Mouse (Mus musculus) cerebellum, adult 2 months (tissue): ENCODE measurements around the gene Col6a6. TPM values are rescaled to one million over a fixed set of nuclear protein-coding genes. Genes with fewer than 3 reads are reported as not detected.

ENCODE experiments used
- DNase-seq, 2 experiments: peaks; one replicate each; pipeline ENCODE4 v3.0.0; 2021
- H3K27ac ChIP-seq: fragments of 200-500 bp; 2 replicates; pipeline ENCODE4 v1.5.1; 2012; ENCODE audit warnings: low read length, control low read depth, inconsistent platforms; ENCODE audit not compliant: insufficient read depth
- H3K27me3 ChIP-seq: fragments of 200-500 bp; 2 replicates; pipeline ENCODE4 v1.6.1; 2012; ENCODE audit warnings: inconsistent platforms, mild to moderate bottlenecking, low read length, moderate library complexity; ENCODE audit not compliant: control insufficient read depth, insufficient read depth
- H3K4me1 ChIP-seq: fragments of 200-500 bp; 2 replicates; pipeline ENCODE4 v1.6.1; 2011; ENCODE audit warnings: low read length; ENCODE audit not compliant: control insufficient read depth, insufficient read depth
- H3K4me3 ChIP-seq: fragments of 200-500 bp; replicated peaks from 2 replicates; pipeline ENCODE3; 2011; ENCODE audit warnings: mild to moderate bottlenecking, low read depth, low read length, control low read depth; ENCODE audit not compliant: insufficient read depth
- CTCF ChIP-seq: fragments of 200-500 bp; IDR thresholded peaks from 2 replicates; pipeline ENCODE4 v1.5.1; 2011; ENCODE audit warnings: low read depth, mild to moderate bottlenecking, control low read depth, low read length, moderate library complexity, borderline replicate concordance; ENCODE audit not compliant: insufficient read depth
- POLR2A ChIP-seq: fragments of 200-500 bp; IDR thresholded peaks from 2 replicates; pipeline ENCODE4 v1.6.1; 2011; ENCODE audit warnings: low read length, control low read depth, borderline replicate concordance; ENCODE audit not compliant: insufficient read depth
- WGBS: fragments of 180-500 bp; shearing (Covaris S2); methylation state at CpG from one replicate; pipeline ENCODE4 v1.1.7; 2018; 5-methylcytosine and 5-hydroxymethylcytosine counted together
- polyA plus RNA-seq: library from polyadenylated mRNA; depleted of rRNA; stranded (reverse); fragments of >200 nt; gene quantifications from 2 replicates; pipeline ENCODE4 v1.2.3, GENCODE M21; 2012

The Col6a6 gene
- polyA plus RNA-seq, 1 experiment = 0.11 TPM

GRCm38 (mm10) chr9:105765891-105766290 lies 62.1 kb downstream of the Col6a6 start:
- no peaks in the 10 kb centered on the region for H3K27me3 ChIP-seq
- no peak for DNase-seq
- WGBS = 64% methylated on average over 2 of the region's 2 CpGs
- no peak overlapping the region for H3K27ac ChIP-seq
- peaks cover 3% of the 10 kb centered on the region; the same call in 1 of the 2 replicates for H3K4me1 ChIP-seq
- TF ChIP-seq POLR2A (no peak), CTCF (no peak)
- H3K4me3 ChIP-seq = no peak overlapping the region

DNA sequence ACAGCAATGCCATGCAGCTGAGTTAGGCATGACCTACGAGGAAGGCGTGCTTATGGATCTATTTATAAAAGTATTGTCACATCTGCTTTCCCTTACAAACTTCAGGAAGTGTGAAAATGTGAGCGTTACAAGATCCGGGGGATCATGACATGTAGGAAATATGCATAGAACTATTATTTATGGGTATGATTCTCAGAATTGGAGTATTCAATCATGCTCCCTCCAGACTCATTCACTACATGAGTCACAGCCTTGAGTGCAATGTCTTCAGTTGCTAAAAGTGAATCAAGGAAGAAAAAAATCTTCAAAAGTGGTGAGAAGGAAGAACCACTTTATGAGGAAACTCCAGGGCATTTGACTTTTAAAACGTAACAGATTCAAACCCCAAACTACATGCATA lies 63.3 kb downstream of the Col6a6 start:
- 90% methylated on average over 5 of the region's 5 CpGs for WGBS
- no peak for DNase-seq
- H3K4me1 ChIP-seq = no peaks in the 10 kb centered on the region
- H3K4me3 ChIP-seq = no peak overlapping the region
- no peak for TF ChIP-seq CTCF
- TF ChIP-seq POLR2A = no peak
- no peak overlapping the region for H3K27ac ChIP-seq
- H3K27me3 ChIP-seq = no peaks in the 10 kb centered on the region

DNA sequence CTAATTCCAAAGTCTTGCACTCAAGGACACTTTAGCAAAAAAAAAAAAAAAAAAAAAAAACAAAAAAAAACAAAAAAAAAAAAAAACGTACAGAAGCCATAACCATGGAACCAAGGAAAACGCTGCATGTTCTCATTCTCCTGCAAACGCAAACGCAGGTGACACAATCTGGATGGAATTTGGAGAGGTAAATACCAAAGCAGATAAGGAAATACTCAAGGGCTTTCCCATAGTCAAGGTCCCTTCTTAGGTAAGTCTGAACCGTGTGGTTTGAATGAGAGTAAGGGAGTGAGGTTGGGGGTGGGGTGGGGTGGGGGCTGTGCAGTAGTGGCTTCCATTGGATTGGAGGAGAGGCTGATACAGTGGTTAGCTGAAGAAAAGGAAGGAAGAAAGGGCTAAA lies 63.8 kb downstream of the Col6a6 start:
- Histone ChIP-seq H3K4me3 (no peak overlapping the region), H3K27ac (no peak overlapping the region), H3K27me3 (no peaks in the 10 kb centered on the region), H3K4me1 (no peaks in the 10 kb centered on the region)
- no peak for DNase-seq
- 79% methylated on average over 5 of the region's 5 CpGs for WGBS
- TF ChIP-seq POLR2A (no peak), CTCF (no peak)

DNA sequence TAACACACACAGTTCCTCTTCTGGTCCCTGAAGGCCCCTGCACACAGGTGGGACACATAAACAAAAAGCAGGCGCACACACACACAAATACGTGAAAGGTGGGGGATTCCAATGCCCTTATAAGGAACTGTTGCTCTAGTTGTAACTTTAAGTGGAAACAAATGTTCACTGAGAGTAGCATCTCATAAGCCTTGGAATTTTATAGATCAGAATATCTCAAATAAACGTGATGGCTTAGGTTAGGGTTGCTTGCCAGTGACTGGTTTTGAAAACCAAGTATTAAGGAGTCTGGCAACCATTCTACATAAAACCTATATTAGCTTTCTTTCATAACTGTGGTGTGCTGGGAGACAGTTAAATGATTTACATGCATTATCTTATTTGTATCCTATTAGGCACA lies 64.3 kb downstream of the Col6a6 start:
- WGBS = 84% methylated on average over 3 of the region's 3 CpGs
- TF ChIP-seq POLR2A (no peak), CTCF (no peak)
- no peak for DNase-seq
- no peaks in the 10 kb centered on the region for H3K27me3 ChIP-seq
- no peaks in the 10 kb centered on the region for H3K4me1 ChIP-seq
- no peak overlapping the region for H3K27ac ChIP-seq
- H3K4me3 ChIP-seq = no peak overlapping the region

DNA sequence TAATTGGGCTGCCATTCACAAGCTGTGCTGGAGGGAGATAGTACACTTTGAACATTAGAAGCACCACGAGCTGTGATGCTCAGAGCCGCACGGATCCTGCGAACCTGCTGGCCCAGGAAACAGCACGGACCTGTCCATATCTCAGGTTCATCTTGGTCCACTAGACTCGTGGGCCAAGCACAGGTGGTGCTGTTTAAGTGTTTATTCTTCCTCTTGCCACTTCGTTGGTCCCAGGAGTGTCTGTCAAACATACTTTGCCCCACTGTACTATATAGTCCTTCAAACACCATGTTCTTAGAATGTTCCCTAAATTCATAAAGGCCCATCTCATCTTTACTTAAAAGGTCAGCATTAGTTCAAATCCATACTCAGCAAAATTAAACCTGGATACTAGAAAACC lies 65.7 kb downstream of the Col6a6 start:
- Histone ChIP-seq H3K27me3 (no peaks in the 10 kb centered on the region), H3K27ac (no peak overlapping the region), H3K4me1 (no peaks in the 10 kb centered on the region), H3K4me3 (no peak overlapping the region)
- 82% methylated on average over 7 of the region's 7 CpGs for WGBS
- TF ChIP-seq CTCF (no peak), POLR2A (no peak)
- no peak for DNase-seq

- Histone ChIP-seq H3K4me1 (no peaks in the 10 kb centered on the region), H3K27me3 (no peaks in the 10 kb centered on the region)
- 77% methylated on average over 5 of the region's 5 CpGs for whole genome bisulfite sequencing
These were observed 69.1 kb downstream of the Col6a6 start for GRCm38 (mm10) chr9:105758861-105759260.

GRCm38 (mm10) chr9:105758173-105758765 lies 69.7 kb downstream of the Col6a6 start:
- Histone ChIP-seq H3K27me3 (no peaks in the 10 kb centered on the region), H3K4me1 (no peaks in the 10 kb centered on the region), H3K4me3 (no peak overlapping the region), H3K27ac (no peak overlapping the region)
- TF ChIP-seq CTCF (no peak), POLR2A (no peak)
- no peak for DNase-seq
- WGBS = 92% methylated on average over 14 of the region's 14 CpGs

More at GRCm38 (mm10) chr9:105758861-105759260, 69.1 kb downstream of the Col6a6 start:
- TF ChIP-seq POLR2A (no peak), CTCF (no peak)
- Histone ChIP-seq H3K4me3 (no peak overlapping the region), H3K27ac (no peak overlapping the region)
- DNase-seq = no peak

GRCm38 (mm10) chr9:105754256-105754655 lies 73.7 kb downstream of the Col6a6 start:
- Histone ChIP-seq H3K4me1 (no peaks in the 10 kb centered on the region), H3K4me3 (no peak overlapping the region), H3K27ac (no peak overlapping the region), H3K27me3 (no peaks in the 10 kb centered on the region)
- TF ChIP-seq CTCF (no peak), POLR2A (no peak)
- no peak for DNase-seq
- 50% methylated on average over 1 of the region's 1 CpGs for WGBS
